Mouse (Mus musculus) liver, adult 2 months (tissue): ENCODE results near the gene Mup4.

ENCODE experiments used
- CTCF ChIP-seq: fragments of 200-500 bp; IDR thresholded peaks from 2 replicates; pipeline ENCODE4 v1.5.1; 2011; ENCODE audit warnings: low read depth, low read length, control low read depth
- POLR2A ChIP-seq: fragments of 200-500 bp; IDR thresholded peaks from 2 replicates; pipeline ENCODE4 v1.6.1; 2011; ENCODE audit warnings: low read length, control low read depth; ENCODE audit not compliant: insufficient read depth; ENCODE audit errors: extremely low read depth

GRCm38 (mm10) chr4:59937543-59937942 lies 23.0 kb downstream of the Mup4 start:
- TF ChIP-seq CTCF (no peak), POLR2A (no peak)
